Mouse (Mus musculus): Measurements from ENCODE around the gene Ly6g6e. TPM values are rescaled to one million over a fixed set of nuclear protein-coding genes. Genes with fewer than 3 reads are reported as not detected.

The Ly6g6e gene
- polyA plus RNA-seq, 1 experiment from 2014 or later: 0.45 TPM

GRCm38 (mm10) chr17:35064951-35065947 lies 11.5 kb upstream of the Ly6g6e start, which contains the start of gene Ly6g6c:
Ly6g6c (plus strand) TSS chr17:35065388.
- Histone ChIP-seq H3K9me3 (no peaks in the 10 kb centered on the region), H3K4me2 (peak within 1 kb of the TSS; percentile 53), H3K4me1 (replicated peaks) (peaks cover 31% of the 10 kb centered on the region), H3K27ac (no peak within 1 kb of the TSS), H3K4me3 (peak within 1 kb of the TSS; percentile 24), H3K9ac (peak within 1 kb of the TSS; percentile 57), H3K27me3 (peaks cover 73% of the 10 kb centered on the region), H3K36me3 (peaks cover 30% of the 10 kb centered on the region)
- WGBS: 1% methylated on average over 48 of the region's 48 CpGs
- no peak for ATAC-seq (ENCODE audit: low FRiP score)

DNA sequence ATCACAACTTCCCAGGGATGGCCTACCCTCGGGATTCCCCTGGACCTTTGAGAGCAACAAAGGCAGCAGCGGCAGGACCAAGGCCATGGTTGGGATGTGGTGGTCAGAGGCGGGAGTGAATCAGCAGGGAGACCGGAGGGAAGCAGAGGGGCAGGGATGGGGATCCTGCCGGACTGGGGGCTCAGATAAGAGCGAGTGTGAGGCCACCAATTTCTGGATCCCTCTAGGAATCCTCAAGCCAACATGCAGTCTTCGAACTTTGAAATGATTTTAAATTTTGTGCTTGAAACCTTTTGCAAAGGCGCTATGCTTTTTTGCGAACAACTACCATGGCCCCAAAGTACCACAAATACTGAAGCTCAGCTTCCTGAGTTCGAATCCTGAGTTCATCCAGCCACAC lies 10.6 kb upstream of the Ly6g6e start, which contains the start of gene Mpig6b:
Gene Mpig6b, minus strand, starts transcription at position 101 of the 400 bp plus-strand sequence.
- 47% methylated on average over 10 of the region's 10 CpGs for WGBS

DNA sequence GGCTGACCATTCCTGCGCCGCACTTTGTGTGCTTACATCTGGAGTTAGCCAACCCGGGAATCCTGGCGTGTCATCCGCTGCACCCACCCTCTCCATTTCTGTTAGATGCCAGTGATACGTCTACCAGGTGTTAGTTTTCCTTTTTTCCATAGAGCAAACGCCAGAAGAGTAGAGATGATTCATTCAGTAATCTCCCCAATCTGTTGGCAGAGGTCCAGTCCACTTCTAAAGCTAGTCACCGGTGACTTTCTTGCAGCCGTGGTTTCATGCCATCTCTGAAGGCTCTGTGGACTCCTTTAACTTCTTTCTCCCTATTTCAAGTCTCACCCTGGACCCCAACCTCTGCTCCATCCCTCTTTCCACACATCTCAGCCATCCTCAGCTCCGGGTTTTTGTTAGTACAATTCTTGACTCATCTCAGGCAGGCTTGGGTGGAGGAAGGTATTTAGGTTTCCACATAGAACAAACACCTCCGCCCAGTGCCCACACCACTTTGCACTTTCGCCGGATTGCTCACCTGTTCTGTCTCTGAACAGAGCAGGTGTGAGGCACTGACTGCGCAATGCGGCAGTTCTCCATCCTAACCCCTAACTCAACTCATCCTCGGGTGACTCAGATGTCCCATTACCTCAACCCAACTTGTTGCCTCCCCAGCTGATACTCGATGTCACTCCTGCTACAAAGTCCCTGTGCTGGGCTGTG lies 8.3 kb upstream of the Ly6g6e start:
- no peak for ATAC-seq (ENCODE audit: low FRiP score)
- Histone ChIP-seq H3K9me3 (no peaks in the 10 kb centered on the region), H3K27ac (no peak overlapping the region), H3K36me3 (peaks cover 4% of the 10 kb centered on the region), H3K4me3 (no peak overlapping the region), H3K4me2 (no peak overlapping the region), H3K4me1 (replicated peaks) (peaks cover 16% of the 10 kb centered on the region), H3K9ac (no peak overlapping the region), H3K27me3 (peaks cover 56% of the 10 kb centered on the region)
- WGBS: 87% methylated on average over 17 of the region's 17 CpGs

More for the DNA sequence above, 10.6 kb upstream of the Ly6g6e start, which contains the start of gene Mpig6b:
- H3K27ac ChIP-seq: no peak within 1 kb of the TSS
- peaks cover 73% of the 10 kb centered on the region for H3K27me3 ChIP-seq
- peak within 1 kb of the TSS; percentile 53 for H3K4me2 ChIP-seq
- no peak for ATAC-seq (ENCODE audit: low FRiP score)
- peaks cover 23% of the 10 kb centered on the region for H3K4me1 ChIP-seq (replicated peaks)
- peak within 1 kb of the TSS; percentile 24 for H3K4me3 ChIP-seq
- H3K9ac ChIP-seq: peak within 1 kb of the TSS; percentile 57
- H3K9me3 ChIP-seq: no peaks in the 10 kb centered on the region
- peaks cover 22% of the 10 kb centered on the region for H3K36me3 ChIP-seq

- Histone ChIP-seq H3K4me1 (replicated peaks) (peaks cover under 1% of the 10 kb centered on the region; the same call in 1 of the 2 replicates), H3K4me2 (no peak overlapping the region), H3K36me3 (no peaks in the 10 kb centered on the region), H3K27ac (no peak overlapping the region), H3K9ac (no peak overlapping the region), H3K27me3 (peaks cover 33% of the 10 kb centered on the region), H3K9me3 (no peaks in the 10 kb centered on the region), H3K4me3 (no peak overlapping the region)
- ATAC-seq (ENCODE audit: low FRiP score): no peak
- WGBS: 59% methylated on average over 6 of the region's 6 CpGs
These were observed 6.0 kb upstream of the Ly6g6e start for GRCm38 (mm10) chr17:35070556-35071229.

- no peaks in the 10 kb centered on the region for H3K4me1 ChIP-seq (replicated peaks)
- no peak overlapping the region for H3K4me3 ChIP-seq
- H3K27ac ChIP-seq: no peak overlapping the region
- H3K9me3 ChIP-seq: no peaks in the 10 kb centered on the region
- WGBS: 84% methylated on average over 9 of the region's 9 CpGs
- no peak for ATAC-seq (ENCODE audit: low FRiP score)
- H3K36me3 ChIP-seq: no peaks in the 10 kb centered on the region
- H3K4me2 ChIP-seq: no peak overlapping the region
- no peak overlapping the region for H3K9ac ChIP-seq
- peaks cover 25% of the 10 kb centered on the region for H3K27me3 ChIP-seq
These were observed 5.2 kb upstream of the Ly6g6e start for GRCm38 (mm10) chr17:35071454-35071853.

DNA sequence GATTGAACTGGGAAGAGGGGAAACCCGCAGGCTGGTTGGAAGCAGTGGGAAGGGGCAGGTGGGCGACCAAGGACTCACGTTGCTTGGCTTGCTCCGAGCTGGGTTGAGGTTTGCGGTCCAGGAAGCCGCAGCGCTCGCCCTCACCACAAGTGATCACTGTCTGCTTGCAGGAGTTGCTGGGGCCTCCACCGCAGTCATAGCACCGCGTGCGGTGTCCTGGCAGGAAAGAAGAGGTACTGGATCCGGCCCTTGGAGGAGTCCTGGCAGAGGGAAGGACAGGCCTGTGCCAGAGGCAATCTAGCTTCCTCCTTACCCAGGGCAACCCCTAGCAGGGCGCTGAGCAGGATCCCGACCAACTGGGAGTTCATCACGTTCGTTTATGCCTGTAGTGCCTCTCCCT lies 2.6 kb upstream of the Ly6g6e start:
- no peaks in the 10 kb centered on the region for H3K27me3 ChIP-seq
- H3K4me1 ChIP-seq (replicated peaks): peaks cover 12% of the 10 kb centered on the region
- peak overlapping the region; percentile 49; the same call in 1 of the 2 replicates for H3K9ac ChIP-seq
- no peak overlapping the region for H3K27ac ChIP-seq
- WGBS: 61% methylated on average over 17 of the region's 17 CpGs
- no peak for ATAC-seq (ENCODE audit: low FRiP score)
- no peaks in the 10 kb centered on the region for H3K9me3 ChIP-seq
- no peak overlapping the region for H3K4me3 ChIP-seq
- no peaks in the 10 kb centered on the region for H3K36me3 ChIP-seq
- H3K4me2 ChIP-seq: no peak overlapping the region

- Histone ChIP-seq H3K4me2 (peak overlapping the region; percentile 44), H3K27ac (no peak overlapping the region), H3K9ac (peak overlapping the region; percentile 44), H3K4me3 (no peak overlapping the region), H3K4me1 (replicated peaks) (peaks cover 12% of the 10 kb centered on the region), H3K36me3 (no peaks in the 10 kb centered on the region), H3K9me3 (no peaks in the 10 kb centered on the region), H3K27me3 (no peaks in the 10 kb centered on the region)
- 40% methylated on average over 2 of the region's 2 CpGs for WGBS
- ATAC-seq (ENCODE audit: low FRiP score): no peak
These were observed 583 bp downstream of the Ly6g6e start for GRCm38 (mm10) chr17:35077285-35077684.

- 14% methylated on average over 14 of the region's 14 CpGs for WGBS
These were observed 1.1 kb downstream of the Ly6g6e start, which contains the start of gene Ly6g6d for GRCm38 (mm10) chr17:35077786-35078233. Ly6g6d (minus strand) TSS chr17:35078065.

DNA sequence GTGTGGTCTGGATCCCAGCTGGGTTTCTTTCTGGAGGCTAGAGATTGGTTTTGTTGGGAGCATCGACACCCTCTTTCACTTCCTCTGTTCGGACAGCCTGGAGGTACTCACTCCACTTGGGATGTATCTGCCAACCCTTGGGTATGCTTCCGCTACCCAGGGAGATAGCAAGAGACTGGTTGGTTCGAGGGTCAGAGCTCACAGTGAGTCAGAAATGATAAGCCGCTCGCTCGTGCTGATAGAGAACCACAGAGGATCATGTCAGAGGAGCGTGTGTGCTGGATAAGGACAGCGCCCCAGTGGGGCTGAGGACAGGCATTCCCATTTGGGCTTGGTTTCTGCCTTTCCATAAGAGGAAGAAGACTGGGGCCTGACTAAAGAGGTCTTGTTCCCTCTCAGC lies 3.1 kb downstream of the Ly6g6e start:
- no peak overlapping the region for H3K4me3 ChIP-seq

More at GRCm38 (mm10) chr17:35077786-35078233, 1.1 kb downstream of the Ly6g6e start, which contains the start of gene Ly6g6d:
- ATAC-seq (ENCODE audit: low FRiP score): no peak
- Histone ChIP-seq H3K4me1 (replicated peaks) (peaks cover 12% of the 10 kb centered on the region), H3K27me3 (no peaks in the 10 kb centered on the region), H3K36me3 (no peaks in the 10 kb centered on the region), H3K4me2 (peak within 1 kb of the TSS; percentile 44), H3K27ac (no peak within 1 kb of the TSS; the same call in 1 of the 2 replicates), H3K9ac (peak within 1 kb of the TSS; percentile 44), H3K9me3 (no peaks in the 10 kb centered on the region), H3K4me3 (peak within 1 kb of the TSS; percentile 10; the same call in 1 of the 2 replicates)

DNA sequence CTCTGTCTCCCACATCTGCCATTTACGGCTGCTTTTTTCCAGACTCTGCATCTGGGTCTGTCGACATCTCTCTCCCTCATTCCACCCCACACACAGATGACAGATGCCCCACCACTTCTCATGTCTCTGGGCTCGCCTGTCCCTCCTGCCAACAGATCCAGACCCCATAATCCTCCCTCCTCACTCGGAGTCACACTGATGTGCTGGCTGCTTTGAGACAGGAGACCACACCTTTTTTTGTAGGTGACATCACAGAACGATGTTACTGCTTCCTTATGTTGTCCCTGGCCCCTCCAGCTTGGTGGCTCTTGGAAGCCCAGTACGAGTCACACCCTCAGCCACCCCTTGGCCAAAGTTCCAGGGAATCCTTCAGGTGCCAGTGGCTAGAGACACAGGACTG lies 3.5 kb downstream of the Ly6g6e start:
- Histone ChIP-seq H3K9me3 (no peaks in the 10 kb centered on the region), H3K36me3 (no peaks in the 10 kb centered on the region), H3K27ac (no peak overlapping the region), H3K4me1 (replicated peaks) (peaks cover 12% of the 10 kb centered on the region), H3K27me3 (no peaks in the 10 kb centered on the region), H3K9ac (no peak overlapping the region), H3K4me2 (no peak overlapping the region), H3K4me3 (no peak overlapping the region)
- 71% methylated on average over 6 of the region's 6 CpGs for WGBS
- no peak for ATAC-seq (ENCODE audit: low FRiP score)

More for the DNA sequence above, 3.1 kb downstream of the Ly6g6e start:
- no peak overlapping the region for H3K9ac ChIP-seq
- H3K9me3 ChIP-seq: no peaks in the 10 kb centered on the region
- H3K4me1 ChIP-seq (replicated peaks): peaks cover 12% of the 10 kb centered on the region
- no peak overlapping the region for H3K27ac ChIP-seq
- 74% methylated on average over 9 of the region's 9 CpGs for WGBS
- no peak for ATAC-seq (ENCODE audit: low FRiP score)
- no peaks in the 10 kb centered on the region for H3K27me3 ChIP-seq
- H3K4me2 ChIP-seq: no peak overlapping the region
- no peaks in the 10 kb centered on the region for H3K36me3 ChIP-seq

DNA sequence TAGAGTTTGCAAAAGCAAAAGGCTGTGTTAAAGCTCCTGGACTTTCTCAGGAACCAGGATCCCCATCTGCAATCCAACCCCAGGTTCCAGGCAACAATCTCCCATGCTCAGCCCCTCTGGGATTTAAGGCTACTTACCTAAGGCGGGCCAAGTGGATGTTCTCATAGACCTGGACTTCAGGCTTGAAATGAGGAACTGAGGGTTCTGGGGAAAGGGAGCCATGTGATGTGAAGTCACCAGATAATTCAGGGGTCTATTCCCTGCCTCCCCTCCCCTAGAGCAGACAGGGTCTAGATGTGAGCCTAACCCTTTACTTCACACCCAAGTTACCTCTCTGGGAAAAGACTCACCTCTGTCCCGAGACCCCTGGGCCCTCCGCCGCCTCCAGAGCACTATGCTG lies 4.0 kb downstream of the Ly6g6e start:
- Histone ChIP-seq H3K27me3 (no peaks in the 10 kb centered on the region), H3K4me3 (no peak overlapping the region), H3K9me3 (no peaks in the 10 kb centered on the region), H3K9ac (no peak overlapping the region), H3K36me3 (no peaks in the 10 kb centered on the region), H3K27ac (no peak overlapping the region), H3K4me2 (no peak overlapping the region), H3K4me1 (replicated peaks) (peaks cover 12% of the 10 kb centered on the region)
- ATAC-seq (ENCODE audit: low FRiP score): no peak
- WGBS: 54% methylated on average over 4 of the region's 4 CpGs
